Mouse (Mus musculus) liver, embryonic 14.5 days (tissue): ENCODE measurements at regions not wholly inside any gene's neighbourhood (a gene's known extent, or its start where the extent isn't known, plus 50 kb on each side); places are given as distances from the start of the nearest gene placed in this dataset.

Source experiments
- ATAC-seq: fragments of 200-750 bp; cut with Nextera tagmentation; 2 replicates; pipeline ENCODE4 v1.8.0; 2017; ENCODE audit warnings: moderate number of reproducible peaks, mild to moderate bottlenecking, moderate library complexity; ENCODE audit not compliant: insufficient read depth
- DNase-seq, 3 experiments: peaks; one replicate each; pipeline ENCODE4 v3.0.0-alpha.2; 2012 to 2013; ENCODE audit warnings: low read depth in 3 of 3, low spot score in 3 of 3
- H3K27ac ChIP-seq: fragments of 300-500 bp; sonication (generic); 2 replicates; pipeline ENCODE4 v1.5.1; 2014; ENCODE audit warnings: moderate library complexity, mild to moderate bottlenecking, control low read depth, inconsistent platforms
- H3K27me3 ChIP-seq: fragments of 300-500 bp; sonication (generic); 2 replicates; pipeline ENCODE4 v1.6.1; 2014; ENCODE audit warnings: mild to moderate bottlenecking, low read length, moderate library complexity; ENCODE audit not compliant: control insufficient read depth, insufficient read depth
- H3K36me3 ChIP-seq: fragments of 300-500 bp; sonication (generic); replicated peaks from 2 replicates; pipeline ENCODE4 v1.6.1; 2014; ENCODE audit warnings: low read depth; ENCODE audit not compliant: control insufficient read depth, insufficient read depth
- H3K4me1 ChIP-seq, 2 experiments: fragments of 200-500 bp in 1 of 2; fragments of 300-500 bp in 1 of 2; sonication (generic) in 1 of 2; replicated peaks; 2 replicates each; pipeline ENCODE4 v1.6.1; 2012 to 2014; ENCODE audit warnings: antibody characterized with exemption in 1 of 2, inconsistent platforms in 1 of 2, low read length in 1 of 2; ENCODE audit not compliant: control insufficient read depth in 2 of 2, insufficient read depth in 2 of 2
- H3K4me2 ChIP-seq: fragments of 300-500 bp; sonication (generic); 2 replicates; pipeline ENCODE4 v1.6.1; 2014; ENCODE audit warnings: low read depth, mild to moderate bottlenecking, control low read depth, moderate library complexity
- H3K4me3 ChIP-seq, 2 experiments: fragments of 200-500 bp in 1 of 2; fragments of 300-500 bp in 1 of 2; sonication (generic) in 1 of 2; 2 replicates each; pipeline ENCODE4 v1.5.1; 2012 to 2014; ENCODE audit warnings: low read depth in 2 of 2, low read length in 2 of 2, mild to moderate bottlenecking in 2 of 2, control low read depth in 1 of 2, inconsistent platforms in 1 of 2, moderate library complexity in 1 of 2; ENCODE audit not compliant: insufficient read depth in 1 of 2
- H3K9ac ChIP-seq: fragments of 300-500 bp; sonication (generic); replicated peaks from 2 replicates; pipeline ENCODE4 v1.6.1; 2014; ENCODE audit warnings: mild to moderate bottlenecking, control low read depth, moderate library complexity
- H3K9me3 ChIP-seq: fragments of 300-500 bp; sonication (generic); 2 replicates; pipeline ENCODE4 v1.6.1; 2016; ENCODE audit warnings: low read length, mixed read lengths; ENCODE audit not compliant: control insufficient read depth
- CTCF ChIP-seq: IDR thresholded peaks from 2 replicates; pipeline ENCODE4 v1.5.1; 2016; ENCODE audit warnings: antibody characterized with exemption, low read depth, control low read depth
- EP300 ChIP-seq: IDR thresholded peaks from 2 replicates; pipeline ENCODE4 v1.6.1; 2016; ENCODE audit warnings: antibody characterized with exemption, low read depth
- WGBS: fragments of 180-500 bp; shearing (Covaris S2); extraction: QIAGEN DNeasy Blood & Tissue Kit; methylation state at CpG from one replicate; pipeline ENCODE4 v1.1.7; 2014; ENCODE audit not compliant: insufficient replicate concordance; 5-methylcytosine and 5-hydroxymethylcytosine counted together

GRCm38 (mm10) chr10:92548875-92549586 lies 173.2 kb downstream of the Nedd1 start:
- Histone ChIP-seq H3K9ac (no peak overlapping the region), H3K9me3 (no peaks in the 10 kb centered on the region), H3K36me3 (no peaks in the 10 kb centered on the region), H3K27ac (no peak overlapping the region), H3K4me2 (no peak overlapping the region), H3K27me3 (no peaks in the 10 kb centered on the region), H3K4me1 (no peaks in the 10 kb centered on the region), H3K4me3 (no peak overlapping the region)
- 56% methylated on average over 4 of the region's 4 CpGs for WGBS
- TF ChIP-seq EP300: no peak
- no peak for TF ChIP-seq CTCF
- no peak for ATAC-seq
- DNase-seq: no peak

GRCm38 (mm10) chr10:92538433-92538832 lies 183.8 kb downstream of the Nedd1 start:
- H3K9me3 ChIP-seq: no peaks in the 10 kb centered on the region
- H3K4me1 ChIP-seq: no peaks in the 10 kb centered on the region
- no peaks in the 10 kb centered on the region for H3K36me3 ChIP-seq
- H3K9ac ChIP-seq: no peak overlapping the region
- no peak overlapping the region for H3K4me3 ChIP-seq
- TF ChIP-seq EP300 (no peak), CTCF (no peak)
- DNase-seq: no peak
- WGBS: 61% methylated on average over 4 of the region's 4 CpGs
- H3K27ac ChIP-seq: no peak overlapping the region
- H3K27me3 ChIP-seq: no peaks in the 10 kb centered on the region
- H3K4me2 ChIP-seq: no peak overlapping the region
- ATAC-seq: no peak

- TF ChIP-seq CTCF (no peak), EP300 (no peak)
- H3K4me3 ChIP-seq: no peak overlapping the region
- DNase-seq (no peak), ATAC-seq (no peak)
- H3K27me3 ChIP-seq: no peaks in the 10 kb centered on the region
- no peak overlapping the region for H3K4me2 ChIP-seq
- no peaks in the 10 kb centered on the region for H3K36me3 ChIP-seq
- H3K27ac ChIP-seq: no peak overlapping the region
- H3K4me1 ChIP-seq: no peaks in the 10 kb centered on the region
- no peaks in the 10 kb centered on the region for H3K9me3 ChIP-seq
- H3K9ac ChIP-seq: no peak overlapping the region
- 74% methylated on average over 5 of the region's 5 CpGs for WGBS
These were observed 205.3 kb downstream of the Nedd1 start for GRCm38 (mm10) chr10:92516886-92517285.

GRCm38 (mm10) chr10:92511769-92512168 lies 210.5 kb downstream of the Nedd1 start:
- H3K27ac ChIP-seq: no peak overlapping the region
- no peak overlapping the region for H3K4me3 ChIP-seq
- H3K36me3 ChIP-seq: no peaks in the 10 kb centered on the region
- WGBS: 58% methylated on average over 7 of the region's 7 CpGs
- H3K27me3 ChIP-seq: no peaks in the 10 kb centered on the region
- H3K9ac ChIP-seq: no peak overlapping the region
- H3K4me1 ChIP-seq: no peaks in the 10 kb centered on the region
- ATAC-seq (no peak), DNase-seq (no peak)
- no peak overlapping the region for H3K4me2 ChIP-seq
- no peaks in the 10 kb centered on the region for H3K9me3 ChIP-seq
- TF ChIP-seq EP300 (no peak), CTCF (no peak)

- Histone ChIP-seq H3K9ac (no peak overlapping the region), H3K27me3 (no peaks in the 10 kb centered on the region), H3K9me3 (no peaks in the 10 kb centered on the region), H3K27ac (no peak overlapping the region), H3K36me3 (no peaks in the 10 kb centered on the region), H3K4me1 (no peaks in the 10 kb centered on the region), H3K4me2 (no peak overlapping the region), H3K4me3 (no peak overlapping the region)
- TF ChIP-seq CTCF: no peak
- TF ChIP-seq EP300: no peak
- DNase-seq: no peak
- WGBS: 52% methylated on average over 2 of the region's 2 CpGs
- ATAC-seq: no peak
These were observed 211.5 kb downstream of the Nedd1 start for GRCm38 (mm10) chr10:92510677-92511076.
